ENCODE assay signal across 10 mouse cellular contexts in the genomic region with DNA sequence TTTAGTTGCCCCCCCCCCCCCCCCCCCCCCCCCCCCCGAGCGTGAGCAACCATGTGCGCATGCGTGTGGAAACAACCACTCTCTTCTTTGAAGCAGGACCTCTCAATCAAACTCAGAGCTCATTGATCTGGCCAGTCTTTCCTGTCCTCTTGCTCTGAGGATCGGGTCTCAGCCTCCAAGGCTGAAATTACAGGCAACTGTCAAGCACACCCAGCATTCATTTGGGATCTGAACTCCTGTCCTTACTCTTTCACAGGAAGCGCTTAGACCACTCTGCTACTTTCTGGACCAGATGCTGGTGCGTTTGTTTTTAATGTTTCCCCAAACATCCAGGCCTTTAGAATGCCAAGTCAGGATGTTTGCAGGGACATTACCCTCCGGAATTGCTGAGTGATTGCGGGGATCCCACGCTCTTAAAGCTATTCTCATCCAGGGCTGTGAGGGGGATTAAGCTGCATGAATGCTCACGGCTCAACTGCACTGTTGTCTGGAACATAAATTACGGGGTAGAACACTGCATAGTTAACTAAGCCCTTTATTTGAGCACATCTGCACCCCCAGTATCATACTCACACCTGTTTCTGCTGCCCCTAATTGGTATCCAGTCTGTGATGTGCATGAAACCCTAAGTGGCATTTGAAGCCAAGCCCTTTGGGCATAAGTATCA.
DNase-seq lines count a peak whose midpoint lies in the region; ATAC-seq lines count a peak whose summit lies in the region.
"Had no signal": no experiment of that assay in that cellular context is flagged by ENCODE, and none has a peak within 500 bp of the region (broad histone marks: within the 10 kb centered on the region; RNA-seq: fewer than 3 reads in every experiment).

No protein-coding gene starts in this region.

- H3K27ac ChIP-seq in hindbrain, embryonic 13.5 days, result peak overlapping the region; percentile 55; the same call in 1 of the 2 replicates
- H3K27ac ChIP-seq in hindbrain, embryonic 10.5 days, result no peak overlapping the region
- no peak overlapping the region for H3K27ac ChIP-seq in neural tube, embryonic 11.5 days (ENCODE audit: low read depth, low read length)
- no peak overlapping the region for H3K27ac ChIP-seq in forebrain, embryonic 16.5 days (ENCODE audit: low read length)
- H3K27ac ChIP-seq: intestine, embryonic 15.5 days had no signal

- peaks cover 11% of the 10 kb centered on the region for H3K36me3 ChIP-seq in hindbrain, embryonic 13.5 days
- peaks cover 25% of the 10 kb centered on the region for H3K36me3 ChIP-seq in hindbrain, embryonic 10.5 days
- H3K36me3 ChIP-seq in neural tube, embryonic 11.5 days (ENCODE audit: control insufficient read depth, insufficient read depth, low read length), result peaks cover 2% of the 10 kb centered on the region; the same call in 1 of the 2 replicates
- no peaks in the 10 kb centered on the region for H3K36me3 ChIP-seq in forebrain, embryonic 16.5 days (ENCODE audit: control insufficient read depth, insufficient read depth)
- H3K36me3 ChIP-seq: intestine, embryonic 15.5 days had no signal

- H3K4me2 ChIP-seq in hindbrain, embryonic 13.5 days, result no peak overlapping the region
- no peak overlapping the region for H3K4me2 ChIP-seq in neural tube, embryonic 11.5 days (ENCODE audit: low read depth)
- H3K4me2 ChIP-seq in forebrain, embryonic 16.5 days (ENCODE audit: low read length), result peak overlapping the region; percentile 20
- H3K4me2 ChIP-seq: intestine, embryonic 15.5 days had no signal

- no peak for DNase-seq in hindbrain, embryonic 10.5 days (ENCODE audit: low spot score)
- DNase-seq in neural tube, embryonic 11.5 days (ENCODE audit: low spot score), result no peak
- no peak for DNase-seq in neural tube, embryonic 10.5 days (ENCODE audit: extremely low spot score, low spot score)
- DNase-seq in retina, postnatal 1 day, result peak; percentile 51
- DNase-seq in B cell, adult 2 months, result no peak
- no peak for DNase-seq in layer of hippocampus, adult 9-10 months (ENCODE audit: low spot score)
- DNase-seq: layer of hippocampus, adult 9-11 months had no signal

- H3K9ac ChIP-seq in hindbrain, embryonic 13.5 days, result no peak overlapping the region
- no peak overlapping the region for H3K9ac ChIP-seq in neural tube, embryonic 11.5 days (ENCODE audit: low read length)
- peak overlapping the region; percentile 18; the same call in 1 of the 2 replicates for H3K9ac ChIP-seq in forebrain, embryonic 16.5 days (replicated peaks; ENCODE audit: low read depth, low read length)
- H3K9ac ChIP-seq: intestine, embryonic 15.5 days had no signal

- no peaks in the 10 kb centered on the region for H3K27me3 ChIP-seq in hindbrain, embryonic 13.5 days
- H3K27me3 ChIP-seq in hindbrain, embryonic 10.5 days (ENCODE audit: insufficient read depth, poor library complexity, severe bottlenecking), result no peaks in the 10 kb centered on the region
- H3K27me3 ChIP-seq in neural tube, embryonic 11.5 days (ENCODE audit: control insufficient read depth, insufficient read depth, low read length), result no peaks in the 10 kb centered on the region
- H3K27me3 ChIP-seq in forebrain, embryonic 16.5 days (replicated peaks; ENCODE audit: control insufficient read depth, insufficient read depth, low read length), result no peaks in the 10 kb centered on the region
- H3K27me3 ChIP-seq: intestine, embryonic 15.5 days had no signal

- H3K9me3 ChIP-seq in hindbrain, embryonic 13.5 days, result 0 out of 2 replicates have a peak, but pooled peaks cover 6% of the 10 kb centered on the region
- peaks cover 14% of the 10 kb centered on the region for H3K9me3 ChIP-seq in hindbrain, embryonic 10.5 days
- no peaks in the 10 kb centered on the region for H3K9me3 ChIP-seq in neural tube, embryonic 11.5 days (ENCODE audit: control insufficient read depth, low read length)
- 0 out of 2 replicates have a peak, but pooled peaks cover 2% of the 10 kb centered on the region for H3K9me3 ChIP-seq in forebrain, embryonic 16.5 days (ENCODE audit: control insufficient read depth, low read length)
- H3K9me3 ChIP-seq: intestine, embryonic 15.5 days had no signal

- WGBS in hindbrain, embryonic 13.5 days, result 71% methylated on average over 8 of the region's 12 CpGs
- 76% methylated on average over 9 of the region's 12 CpGs for WGBS in hindbrain, embryonic 10.5 days
- 55% methylated on average over 10 of the region's 12 CpGs for WGBS in neural tube, embryonic 11.5 days
- 6% methylated on average over 8 of the region's 12 CpGs for WGBS in forebrain, embryonic 16.5 days

- H3K4me3 ChIP-seq in hindbrain, embryonic 13.5 days, result no peak overlapping the region
- H3K4me3 ChIP-seq in hindbrain, embryonic 10.5 days, result no peak overlapping the region
- no peak overlapping the region for H3K4me3 ChIP-seq in neural tube, embryonic 11.5 days (ENCODE audit: low read depth, low read length)
- peak overlapping the region; percentile 2; the same call in 1 of the 2 replicates for H3K4me3 ChIP-seq in forebrain, embryonic 16.5 days (replicated peaks; ENCODE audit: low read length)
- H3K4me3 ChIP-seq: intestine, embryonic 15.5 days had no signal

- no peak for ATAC-seq in hindbrain, embryonic 13.5 days (ENCODE audit: low FRiP score)
- peak; percentile 38; the same call in 1 of the 2 replicates for ATAC-seq in neural tube, embryonic 11.5 days (ENCODE audit: insufficient read depth, low FRiP score, low TSS enrichment)
- ATAC-seq in forebrain, embryonic 16.5 days, result peak; percentile 51
- ATAC-seq: intestine, embryonic 15.5 days had no signal

- H3K4me1 ChIP-seq in hindbrain, embryonic 13.5 days (replicated peaks), result peaks cover 20% of the 10 kb centered on the region
- H3K4me1 ChIP-seq in hindbrain, embryonic 10.5 days (replicated peaks), result peaks cover 10% of the 10 kb centered on the region
- H3K4me1 ChIP-seq in neural tube, embryonic 11.5 days (ENCODE audit: control insufficient read depth, insufficient read depth, low read length), result peaks cover 2% of the 10 kb centered on the region; the same call in 1 of the 2 replicates
- peaks cover 3% of the 10 kb centered on the region for H3K4me1 ChIP-seq in forebrain, embryonic 16.5 days (replicated peaks; ENCODE audit: control insufficient read depth, insufficient read depth, low read length)
